Mouse (Mus musculus) megakaryocyte, embryonic 14.5 days (primary cell): Measurements from ENCODE around the gene Gipc2.

Source experiments
- FLI1 ChIP-seq: IDR thresholded peaks from 2 replicates; pipeline ENCODE4 v1.6.1; 2012; ENCODE audit warnings: low read length, inconsistent platforms, mixed read lengths
- GATA1 ChIP-seq: IDR thresholded peaks from 3 replicates; pipeline ENCODE4 v1.6.1; 2012; ENCODE audit warnings: mixed read lengths, low read length, inconsistent platforms, borderline replicate concordance

- no peak for TF ChIP-seq GATA1
- TF ChIP-seq FLI1, result no peak
Observed at GRCm38 (mm10) chr3:152047914-152048313, 118.1 kb downstream of the Gipc2 start.
